Mouse (Mus musculus) limb, embryonic 13.5 days (tissue): Measurements from ENCODE around the gene Tac1. TPM values are rescaled to one million over a fixed set of nuclear protein-coding genes. Genes with fewer than 3 reads are reported as not detected.
"Not testable (repeated sequence)": the region's sequence is repeated elsewhere in the genome, so short reads cannot be mapped to it uniquely, and the experiment has no call there.

Experiments
- ATAC-seq: fragments of 200-750 bp; cut with Nextera tagmentation; 2 replicates; pipeline ENCODE4 v1.8.0; 2017; ENCODE audit warnings: low read depth, moderate number of reproducible peaks, moderate TSS enrichment; ENCODE audit not compliant: low FRiP score
- H3K27ac ChIP-seq: fragments of 300-500 bp; sonication (generic); 2 replicates; pipeline ENCODE4 v1.5.1; 2015; ENCODE audit warnings: inconsistent platforms, mild to moderate bottlenecking, moderate library complexity
- H3K27me3 ChIP-seq: fragments of 300-500 bp; sonication (generic); 2 replicates; pipeline ENCODE4 v1.6.1; 2015; ENCODE audit warnings: mild to moderate bottlenecking, inconsistent platforms
- H3K36me3 ChIP-seq: fragments of 300-500 bp; sonication (generic); 2 replicates; pipeline ENCODE4 v1.6.1; 2015; ENCODE audit warnings: inconsistent platforms, mild to moderate bottlenecking, moderate library complexity
- H3K4me1 ChIP-seq: fragments of 300-500 bp; sonication (generic); 2 replicates; pipeline ENCODE4 v1.6.1; 2015; ENCODE audit warnings: inconsistent platforms
- H3K4me2 ChIP-seq: fragments of 300-500 bp; sonication (generic); replicated peaks from 2 replicates; pipeline ENCODE4 v1.6.1; 2015; ENCODE audit warnings: inconsistent platforms, mild to moderate bottlenecking, moderate library complexity
- H3K4me3 ChIP-seq: fragments of 300-500 bp; sonication (generic); 2 replicates; pipeline ENCODE4 v1.5.1; 2015; ENCODE audit warnings: moderate library complexity, mild to moderate bottlenecking, inconsistent platforms
- H3K9ac ChIP-seq: fragments of 300-500 bp; sonication (generic); 2 replicates; pipeline ENCODE4 v1.6.1; 2015; ENCODE audit warnings: mild to moderate bottlenecking, inconsistent platforms
- H3K9me3 ChIP-seq: fragments of 300-500 bp; sonication (generic); 2 replicates; pipeline ENCODE4 v1.6.1; 2016; ENCODE audit warnings: inconsistent platforms
- WGBS: fragments of 180-500 bp; shearing (Covaris S2); methylation state at CpG from one replicate; pipeline ENCODE4 v1.1.7; 2015; 5-methylcytosine and 5-hydroxymethylcytosine counted together
- polyA plus RNA-seq: library from polyadenylated mRNA; unstranded; fragments of >200 nt; fragmentation: Nextera tagmentation; extraction: Ambion mirVana; gene quantifications from 2 replicates; pipeline ENCODE4 v1.2.1, GENCODE M21; 2015

Tac1 gene
- polyA plus RNA-seq, 1 experiment from 2014 or later: 25.3 TPM

- ATAC-seq, H3K4me1 ChIP-seq, H3K27ac ChIP-seq, H3K4me2 ChIP-seq, H3K27me3 ChIP-seq, H3K36me3 ChIP-seq, H3K4me3 ChIP-seq, H3K9me3 ChIP-seq, H3K9ac ChIP-seq: not testable (repeated sequence)
- WGBS: 92% methylated on average over 19 of the region's 19 CpGs
Observed at GRCm38 (mm10) chr6:7613676-7614075, 59.0 kb downstream of the Tac1 start.

Other genes with a start within 250 kb of the Tac1 start
- 67.8 and 74.2 TPM in 2 replicates for gene Asns, start 138.4 kb downstream of the Tac1 start, polyA plus RNA-seq